Mouse (Mus musculus): ENCODE measurements around the gene Lypd9. TPM values are rescaled to one million over a fixed set of nuclear protein-coding genes. Genes with fewer than 3 reads are reported as not detected.
"Not testable (repeated sequence)": the region's sequence is repeated elsewhere in the genome, so short reads cannot be mapped to it uniquely, and the experiment has no call there.

Gene Lypd9
- not detected for total RNA-seq (2021)
- long read RNA-seq, experiment 1: 0 reads
- long read RNA-seq, experiment 2: 0 reads

DNA sequence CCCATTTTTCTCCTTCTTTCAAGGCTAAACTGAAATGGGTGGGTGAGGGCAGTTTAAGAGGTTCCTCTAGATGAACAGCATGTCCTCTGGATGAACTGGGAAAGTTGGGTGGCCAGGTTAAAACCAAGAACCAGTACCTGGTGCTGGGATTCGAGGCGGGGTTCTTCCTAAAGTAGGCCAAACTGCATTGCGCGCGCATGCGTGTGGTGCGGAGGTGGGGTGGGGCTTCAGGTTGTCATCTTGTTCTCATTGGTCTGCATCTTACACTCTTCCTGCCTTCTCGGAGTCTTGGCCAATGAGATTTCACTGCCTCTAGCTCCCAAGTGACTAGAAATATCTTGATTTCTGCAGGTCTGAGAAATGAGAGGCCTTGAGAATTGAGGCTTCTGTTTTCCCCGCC is at the start of gene Lypd9:
Lypd9 (minus strand) TSS at position 165 of the 400 bp plus-strand sequence.
- no peak for TF ChIP-seq CTCF (IDR thresholded peaks at IDR 0.05)
- no peak within 1 kb of the TSS for H3K27ac ChIP-seq
- no peak within 1 kb of the TSS for H3K4me3 ChIP-seq
- DNase-seq (ENCODE audit: extremely low spot score in 1 of 2, low spot score in 2 of 2): no peak
- intact Hi-C loops (cut with DNase I): no loop called here

- DNase-seq (ENCODE audit: extremely low spot score in 1 of 2, low spot score in 2 of 2); H3K4me3 ChIP-seq; intact Hi-C loops (cut with DNase I); H3K27ac ChIP-seq: not testable (repeated sequence)
Observed at GRCm38 (mm10) chr11:58502472-58502871, 49.7 kb upstream of the Lypd9 start, which contains the start of gene Olfr331. Gene Olfr331, minus strand, starts transcription at chr11:58502572.

DNA sequence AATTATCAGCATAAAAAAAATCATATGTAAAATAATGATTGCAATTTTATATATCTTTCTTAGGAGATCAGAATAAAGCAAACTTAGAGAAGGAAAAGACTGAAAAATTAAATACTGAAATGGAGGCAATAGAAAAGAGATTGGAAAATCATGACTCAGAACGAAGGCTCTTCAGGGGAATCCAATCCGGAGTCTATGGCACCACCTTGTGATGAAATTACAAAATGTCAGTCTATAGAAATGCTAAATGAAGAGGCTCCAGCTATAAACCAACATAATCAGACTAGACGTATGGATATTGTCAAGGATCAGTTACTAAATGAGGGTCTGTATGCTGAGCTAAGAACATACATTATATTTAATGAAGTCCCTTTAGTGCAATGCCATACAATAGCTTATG is 46.6 kb upstream of the Lypd9 start:
- TF ChIP-seq CTCF (IDR thresholded peaks at IDR 0.05): peak; percentile 60

DNA sequence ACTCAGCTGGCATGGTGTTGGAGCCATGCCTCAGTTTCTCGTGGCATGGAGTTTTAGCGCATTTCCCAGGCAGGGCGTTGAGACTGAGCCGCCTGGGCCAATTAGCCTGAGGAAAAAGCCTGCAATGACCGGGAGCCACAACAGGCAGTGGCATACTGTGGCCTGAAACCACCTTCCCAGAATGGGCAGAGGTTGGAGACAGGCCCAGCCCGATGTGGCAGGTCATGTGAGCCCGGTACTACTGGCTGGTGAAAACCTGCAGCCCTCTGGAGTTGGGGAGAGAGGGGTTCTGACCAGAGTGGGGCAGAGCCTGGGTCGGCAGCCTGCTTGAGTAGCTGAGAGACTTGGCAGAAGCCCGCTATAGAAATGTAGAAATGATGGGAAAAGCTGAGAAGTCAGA is 46.0 kb upstream of the Lypd9 start:
- H3K4me3 ChIP-seq: no peak overlapping the region
- no peak overlapping the region for H3K27ac ChIP-seq
- no peak for DNase-seq (ENCODE audit: extremely low spot score in 1 of 2, low spot score in 2 of 2)
- intact Hi-C loops (cut with DNase I): loop anchor here (1.0 to 5.0 kb wide), 4 partner anchors 96 to 320 kb away; no protein-coding TSS in a partner anchor
- TF ChIP-seq CTCF (IDR thresholded peaks at IDR 0.05): no peak

More for the DNA sequence above, 46.6 kb upstream of the Lypd9 start:
- no peak for DNase-seq (ENCODE audit: extremely low spot score in 1 of 2, low spot score in 2 of 2)
- no peak overlapping the region for H3K4me3 ChIP-seq
- intact Hi-C loops (cut with DNase I): loop anchor here (1.0 to 5.0 kb wide), 4 partner anchors 97 to 320 kb away; no protein-coding TSS in a partner anchor
- no peak overlapping the region for H3K27ac ChIP-seq

DNA sequence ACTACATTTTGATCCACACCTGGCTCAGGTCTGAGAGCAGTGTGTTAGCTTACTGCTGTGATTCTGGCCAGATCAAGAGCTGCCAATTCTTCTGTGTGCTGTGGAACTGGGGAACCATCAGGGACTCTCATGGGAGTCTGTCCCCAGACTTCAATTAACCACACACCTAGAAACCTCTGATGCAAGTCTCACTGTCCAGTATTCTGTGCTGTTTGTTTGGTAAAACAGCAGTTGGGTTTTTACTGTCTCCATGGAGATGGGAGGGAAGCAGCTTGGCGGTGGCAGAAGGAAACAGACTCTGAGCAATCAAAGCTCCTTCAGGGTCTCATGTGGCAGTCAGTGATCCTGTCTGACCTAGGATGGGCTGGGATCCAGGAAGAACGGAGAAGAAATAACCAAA is 39.7 kb upstream of the Lypd9 start, which contains the start of gene Olfr332:
Olfr332 (minus strand) TSS at position 101 of the 400 bp plus-strand sequence.
- Histone ChIP-seq H3K27ac (no peak within 1 kb of the TSS), H3K4me3 (no peak within 1 kb of the TSS)
- TF ChIP-seq CTCF (IDR thresholded peaks at IDR 0.05): no peak
- intact Hi-C loops (cut with DNase I): no loop called here
- DNase-seq (ENCODE audit: extremely low spot score in 1 of 2, low spot score in 2 of 2): no peak

GRCm38 (mm10) chr11:58462170-58462569 is 9.4 kb upstream of the Lypd9 start, which contains the start of gene Olfr30:
Gene Olfr30, minus strand, starts transcription at chr11:58462270.
- intact Hi-C loops (cut with DNase I): no loop called here
- H3K27ac ChIP-seq: no peak within 1 kb of the TSS
- no peak within 1 kb of the TSS for H3K4me3 ChIP-seq
- DNase-seq (ENCODE audit: extremely low spot score in 1 of 2, low spot score in 2 of 2): no peak
- TF ChIP-seq CTCF (IDR thresholded peaks at IDR 0.05): no peak

DNA sequence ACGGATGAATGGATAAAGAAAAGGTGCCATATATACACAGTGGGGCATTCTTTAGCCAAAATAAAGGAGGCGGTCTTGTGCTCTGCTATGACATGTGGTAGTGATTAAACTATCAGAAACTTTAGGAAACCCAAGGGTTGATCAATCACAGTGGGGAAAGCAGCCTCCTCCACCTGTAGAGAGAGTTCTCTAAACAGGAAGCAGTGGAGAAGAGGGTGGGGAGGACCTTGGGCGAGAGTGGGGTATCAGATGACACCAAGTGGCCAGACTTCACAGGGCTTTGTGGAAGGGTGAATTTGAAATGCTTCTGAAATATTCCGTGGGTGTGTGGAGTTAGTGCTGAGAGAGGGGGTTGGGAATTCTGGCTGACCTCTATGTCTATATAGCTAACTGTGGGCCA is 869 bp upstream of the Lypd9 start:
- no peak overlapping the region for H3K4me3 ChIP-seq
- intact Hi-C loops (cut with DNase I): no loop called here
- no peak overlapping the region for H3K27ac ChIP-seq
- no peak for TF ChIP-seq CTCF (IDR thresholded peaks at IDR 0.05)
- DNase-seq (ENCODE audit: extremely low spot score in 1 of 2, low spot score in 2 of 2): no peak

- DNase-seq (ENCODE audit: extremely low spot score in 1 of 2, low spot score in 2 of 2): no peak
- intact Hi-C loops (cut with DNase I): no loop called here
- Histone ChIP-seq H3K27ac (no peak overlapping the region), H3K4me3 (no peak overlapping the region)
- no peak for TF ChIP-seq CTCF (IDR thresholded peaks at IDR 0.05)
Observed at GRCm38 (mm10) chr11:58437866-58438265, 14.9 kb downstream of the Lypd9 start.

GRCm38 (mm10) chr11:58432259-58432658 is 20.5 kb downstream of the Lypd9 start, which contains the start of gene Gm12253:
Gene Gm12253, plus strand, starts transcription at chr11:58432559.
- Histone ChIP-seq H3K27ac (no peak within 1 kb of the TSS), H3K4me3 (no peak within 1 kb of the TSS)
- TF ChIP-seq CTCF (IDR thresholded peaks at IDR 0.05): no peak
- intact Hi-C loops (cut with DNase I): no loop called here
- no peak for DNase-seq (ENCODE audit: extremely low spot score in 1 of 2, low spot score in 2 of 2)

GRCm38 (mm10) chr11:58420815-58421214 is 31.9 kb downstream of the Lypd9 start, which contains the start of gene 1810065E05Rik:
Gene 1810065E05Rik, plus strand, starts transcription at chr11:58421111.
- intact Hi-C loops (cut with DNase I): no loop called here
- TF ChIP-seq CTCF (IDR thresholded peaks at IDR 0.05): no peak

GRCm38 (mm10) chr11:58418336-58418735 is 34.4 kb downstream of the Lypd9 start:
- Histone ChIP-seq H3K27ac (no peak overlapping the region), H3K4me3 (no peak overlapping the region)
- DNase-seq (ENCODE audit: extremely low spot score in 1 of 2, low spot score in 2 of 2): no peak
- TF ChIP-seq CTCF (IDR thresholded peaks at IDR 0.05): no peak
- intact Hi-C loops (cut with DNase I): no loop called here

More at GRCm38 (mm10) chr11:58420815-58421214, 31.9 kb downstream of the Lypd9 start, which contains the start of gene 1810065E05Rik:
- no peak for DNase-seq (ENCODE audit: extremely low spot score in 1 of 2, low spot score in 2 of 2)
- Histone ChIP-seq H3K27ac (no peak within 1 kb of the TSS), H3K4me3 (no peak within 1 kb of the TSS)

- intact Hi-C loops (cut with DNase I): no loop called here
- TF ChIP-seq CTCF (IDR thresholded peaks at IDR 0.05): no peak
- no peak for DNase-seq (ENCODE audit: extremely low spot score in 1 of 2, low spot score in 2 of 2)
- Histone ChIP-seq H3K27ac (no peak overlapping the region), H3K4me3 (no peak overlapping the region)
Observed at GRCm38 (mm10) chr11:58408066-58408465, 44.7 kb downstream of the Lypd9 start.

- no peak for DNase-seq (ENCODE audit: extremely low spot score in 1 of 2, low spot score in 2 of 2)
- no peak overlapping the region for H3K27ac ChIP-seq
- no peak overlapping the region for H3K4me3 ChIP-seq
- intact Hi-C loops (cut with DNase I): loop anchor here (5.0 kb wide), 1 partner anchor 98 kb away; no protein-coding TSS in a partner anchor
- no peak for TF ChIP-seq CTCF (IDR thresholded peaks at IDR 0.05)
Observed at GRCm38 (mm10) chr11:58400655-58401054, 52.1 kb downstream of the Lypd9 start.

Measured in left cerebral cortex, adult 2 months (tissue).